Mouse (Mus musculus): Measurements from ENCODE around the gene Rpgrip1l. TPM values are rescaled to one million over a fixed set of nuclear protein-coding genes. Genes with fewer than 3 reads are reported as not detected.

Gene Rpgrip1l
- polyA plus RNA-seq, 1 experiment from 2014 or later = 6.0 TPM

DNA sequence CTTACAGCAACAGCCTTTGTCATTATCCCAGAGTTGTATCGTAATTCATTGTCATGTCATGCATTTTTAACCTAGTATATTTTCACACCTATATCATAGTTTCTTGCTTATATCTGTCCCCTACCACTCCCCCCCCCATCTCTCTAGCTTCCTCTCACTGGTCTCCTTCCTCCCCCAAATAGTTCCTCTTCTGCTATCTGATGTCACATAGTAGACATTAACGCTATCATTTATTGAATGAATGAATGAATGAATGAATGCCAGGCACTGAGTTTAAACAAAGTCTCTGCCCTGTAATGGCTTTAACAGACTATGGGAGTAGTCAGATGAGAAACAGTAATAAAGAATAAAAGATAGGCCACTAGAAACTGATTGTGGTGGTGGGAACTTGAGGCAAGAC, 720 bp downstream of the Rpgrip1l start:
- no peak for TF ChIP-seq EP300 (IDR thresholded peaks at IDR 0.05)
- no peak for TF ChIP-seq CTCF (IDR thresholded peaks at IDR 0.05)
- H3K27me3 ChIP-seq (replicated peaks; ENCODE audit: insufficient read depth, low read length) = no peaks in the 10 kb centered on the region
- H3K27ac ChIP-seq (ENCODE audit: low read length) = no peak overlapping the region
- H3K4me2 ChIP-seq (replicated peaks; ENCODE audit: low read depth, low read length) = peak overlapping the region; percentile 65
- H3K4me1 ChIP-seq (ENCODE audit: insufficient read depth, low read depth, low read length) = peaks cover 9% of the 10 kb centered on the region; the same call in 1 of the 2 replicates
- ATAC-seq (no peak), DNase-seq (ENCODE audit: low spot score) (no peak)
- H3K4me3 ChIP-seq (ENCODE audit: low read depth, low read length) = peak overlapping the region; percentile 74; the same call in 1 of the 2 replicates
- WGBS = 76% methylated on average over 2 of the region's 2 CpGs
- H3K9ac ChIP-seq (replicated peaks; ENCODE audit: low read depth) = peak overlapping the region; percentile 47
- H3K9me3 ChIP-seq (ENCODE audit: low read length) = no peaks in the 10 kb centered on the region
- H3K36me3 ChIP-seq (ENCODE audit: insufficient read depth, low read length) = no peaks in the 10 kb centered on the region

DNA sequence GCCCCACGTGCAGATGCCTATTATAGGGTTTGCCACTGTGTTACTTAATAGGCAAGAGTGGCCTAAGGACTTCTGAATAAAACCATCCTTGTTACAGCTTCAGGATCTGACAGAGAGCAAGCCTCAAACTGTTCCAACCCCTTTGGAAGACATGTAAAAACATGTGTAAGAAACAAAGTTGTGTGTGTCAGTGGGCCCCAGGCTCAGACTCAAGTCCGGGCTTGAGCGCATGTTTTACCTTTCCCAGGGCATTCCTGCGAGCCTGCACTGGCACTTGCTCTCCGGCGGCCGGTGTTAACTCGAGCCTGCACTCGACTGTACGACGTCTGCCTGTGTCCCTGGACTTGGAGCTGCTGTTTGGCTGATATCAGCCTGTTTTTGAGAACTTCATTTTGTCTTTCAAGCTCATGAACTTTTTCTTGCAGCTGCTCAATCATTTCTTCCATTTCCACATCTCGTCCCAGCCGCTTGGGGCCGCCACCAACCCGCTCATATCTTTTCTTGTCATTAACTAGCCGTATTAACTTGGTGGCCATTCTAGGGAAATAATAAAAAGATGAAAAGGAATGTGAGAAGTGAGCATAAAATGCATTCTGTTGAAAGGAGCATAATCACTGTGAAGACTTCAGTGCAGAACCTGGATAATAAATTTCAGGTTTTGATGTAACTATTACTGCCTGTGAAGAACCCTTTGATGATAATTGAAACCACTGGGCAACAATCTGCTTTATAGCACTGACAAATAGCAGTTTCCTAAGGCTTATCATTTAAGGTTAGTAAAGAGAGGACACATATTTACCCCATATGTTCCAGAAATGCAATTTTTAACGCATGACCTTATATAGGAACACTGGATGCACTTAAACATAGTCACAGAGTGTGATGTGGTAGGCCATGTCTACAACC, 8.3 kb downstream of the Rpgrip1l start:
- Histone ChIP-seq H3K4me3 (ENCODE audit: low read depth, low read length) (no peak overlapping the region), H3K4me2 (replicated peaks; ENCODE audit: low read depth, low read length) (no peak overlapping the region), H3K36me3 (ENCODE audit: insufficient read depth, low read length) (no peaks in the 10 kb centered on the region; the same call in 1 of the 2 replicates), H3K27ac (ENCODE audit: low read length) (no peak overlapping the region), H3K4me1 (ENCODE audit: insufficient read depth, low read depth, low read length) (no peaks in the 10 kb centered on the region), H3K9me3 (ENCODE audit: low read length) (no peaks in the 10 kb centered on the region), H3K9ac (replicated peaks; ENCODE audit: low read depth) (no peak overlapping the region), H3K27me3 (replicated peaks; ENCODE audit: insufficient read depth, low read length) (no peaks in the 10 kb centered on the region)
- TF ChIP-seq EP300 (IDR thresholded peaks at IDR 0.05) = no peak
- peak; percentile 53 for TF ChIP-seq CTCF (IDR thresholded peaks at IDR 0.05)
- DNase-seq (ENCODE audit: low spot score) = no peak
- WGBS = 76% methylated on average over 17 of the region's 17 CpGs
- no peak for ATAC-seq

DNA sequence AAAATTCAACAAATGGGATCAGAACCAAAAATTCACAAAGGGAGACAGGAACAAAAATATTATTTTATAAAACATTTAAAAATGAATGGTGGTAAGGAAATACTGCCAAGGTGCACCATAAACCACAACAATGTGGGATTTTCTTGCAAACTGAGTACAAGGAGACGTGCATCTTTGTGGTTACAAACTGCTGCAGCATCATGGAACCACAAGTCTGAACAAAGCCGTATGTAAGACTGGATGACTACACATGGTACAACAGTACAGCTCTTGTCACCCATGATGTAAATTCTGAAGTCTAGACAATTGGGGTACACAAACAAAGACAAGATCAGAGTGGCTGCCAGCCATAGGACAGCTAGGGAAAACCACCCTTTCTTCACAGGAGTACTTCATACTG, 14.4 kb downstream of the Rpgrip1l start:
- DNase-seq (ENCODE audit: low spot score) = no peak
- TF ChIP-seq EP300 (IDR thresholded peaks at IDR 0.05) = no peak
- TF ChIP-seq CTCF (IDR thresholded peaks at IDR 0.05) = no peak
- WGBS = 97% methylated on average over 2 of the region's 2 CpGs

DNA sequence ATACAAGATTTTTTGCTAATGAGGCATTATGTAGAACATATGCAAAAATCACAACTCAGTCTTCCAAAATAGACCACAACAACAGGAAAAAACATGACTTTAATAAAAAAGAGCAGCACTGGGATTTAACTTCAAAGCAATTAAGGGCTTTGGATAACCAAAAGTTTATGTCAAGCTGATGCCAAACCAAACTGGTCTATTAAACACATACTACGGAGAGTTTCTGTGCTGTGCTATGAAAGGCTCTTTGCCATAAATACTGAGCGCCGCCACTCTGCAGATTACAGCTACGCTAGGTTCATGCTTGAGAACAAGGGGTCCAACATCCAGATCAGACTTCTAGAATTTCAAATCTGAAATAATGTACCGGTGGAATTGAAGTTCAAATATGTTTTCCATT, 17.3 kb downstream of the Rpgrip1l start:
- no peak for ATAC-seq
- H3K4me1 ChIP-seq (ENCODE audit: insufficient read depth, low read depth, low read length) = no peaks in the 10 kb centered on the region
- no peak overlapping the region for H3K27ac ChIP-seq (ENCODE audit: low read length)
- H3K4me3 ChIP-seq (ENCODE audit: low read depth, low read length) = no peak overlapping the region
- H3K9ac ChIP-seq (replicated peaks; ENCODE audit: low read depth) = no peak overlapping the region
- no peaks in the 10 kb centered on the region for H3K9me3 ChIP-seq (ENCODE audit: low read length)
- TF ChIP-seq EP300 (IDR thresholded peaks at IDR 0.05) (no peak), CTCF (IDR thresholded peaks at IDR 0.05) (no peak)
- WGBS = 88% methylated on average over 5 of the region's 5 CpGs
- DNase-seq (ENCODE audit: low spot score) = no peak
- no peaks in the 10 kb centered on the region; the same call in 1 of the 2 replicates for H3K36me3 ChIP-seq (ENCODE audit: insufficient read depth, low read length)
- no peaks in the 10 kb centered on the region for H3K27me3 ChIP-seq (replicated peaks; ENCODE audit: insufficient read depth, low read length)
- no peak overlapping the region for H3K4me2 ChIP-seq (replicated peaks; ENCODE audit: low read depth, low read length)

More for the DNA sequence above, 14.4 kb downstream of the Rpgrip1l start:
- Histone ChIP-seq H3K27me3 (replicated peaks; ENCODE audit: insufficient read depth, low read length) (no peaks in the 10 kb centered on the region), H3K9ac (replicated peaks; ENCODE audit: low read depth) (no peak overlapping the region), H3K9me3 (ENCODE audit: low read length) (no peaks in the 10 kb centered on the region), H3K4me2 (replicated peaks; ENCODE audit: low read depth, low read length) (no peak overlapping the region), H3K4me3 (ENCODE audit: low read depth, low read length) (no peak overlapping the region), H3K4me1 (ENCODE audit: insufficient read depth, low read depth, low read length) (no peaks in the 10 kb centered on the region), H3K27ac (ENCODE audit: low read length) (no peak overlapping the region), H3K36me3 (ENCODE audit: insufficient read depth, low read length) (no peaks in the 10 kb centered on the region; the same call in 1 of the 2 replicates)
- no peak for ATAC-seq

DNA sequence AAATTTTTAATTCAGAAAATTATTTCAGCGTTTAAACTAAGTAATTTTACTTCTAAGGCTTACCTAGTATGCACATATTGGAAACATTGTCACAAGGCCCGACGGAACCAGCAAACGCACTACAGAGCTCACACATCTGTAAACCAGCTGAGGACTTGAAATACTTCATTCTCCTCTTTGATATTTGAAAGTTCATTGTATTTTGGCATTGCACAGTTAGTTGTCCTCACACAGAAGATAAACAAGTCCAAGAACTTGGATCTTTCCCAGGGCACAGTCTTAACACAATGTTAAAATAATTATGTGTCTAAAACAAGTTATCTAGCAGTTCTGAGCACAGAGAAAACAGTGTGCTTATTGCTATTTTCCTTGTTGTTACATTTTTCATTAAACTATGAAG, 22.5 kb downstream of the Rpgrip1l start:
- WGBS = 60% methylated on average over 4 of the region's 4 CpGs
- Histone ChIP-seq H3K27ac (ENCODE audit: low read length) (no peak overlapping the region), H3K27me3 (replicated peaks; ENCODE audit: insufficient read depth, low read length) (no peaks in the 10 kb centered on the region), H3K9me3 (ENCODE audit: low read length) (no peaks in the 10 kb centered on the region), H3K9ac (replicated peaks; ENCODE audit: low read depth) (no peak overlapping the region), H3K4me2 (replicated peaks; ENCODE audit: low read depth, low read length) (no peak overlapping the region), H3K4me1 (ENCODE audit: insufficient read depth, low read depth, low read length) (no peaks in the 10 kb centered on the region), H3K36me3 (ENCODE audit: insufficient read depth, low read length) (no peaks in the 10 kb centered on the region), H3K4me3 (ENCODE audit: low read depth, low read length) (no peak overlapping the region)
- DNase-seq (ENCODE audit: low spot score) (peak; percentile 71), ATAC-seq (no peak)
- TF ChIP-seq EP300 (IDR thresholded peaks at IDR 0.05) (no peak), CTCF (IDR thresholded peaks at IDR 0.05) (no peak)

DNA sequence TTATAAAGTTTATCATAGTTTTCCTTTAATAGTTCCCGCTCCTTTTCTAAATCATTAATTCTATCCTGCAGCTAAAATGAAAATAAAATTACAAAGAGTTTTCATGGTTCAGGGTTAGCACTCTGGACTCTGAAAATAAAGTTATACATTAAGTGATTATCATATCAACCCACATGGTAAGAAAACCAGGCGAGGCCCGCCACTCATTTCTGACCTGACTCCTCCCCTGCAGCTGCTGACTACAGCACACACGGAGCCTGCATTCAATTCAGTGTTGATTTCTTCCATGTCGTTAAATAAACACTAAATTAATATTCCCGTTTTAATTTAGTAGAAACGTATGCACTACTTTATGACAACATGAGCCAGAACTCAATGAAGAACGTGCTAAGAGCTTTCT, 26.8 kb downstream of the Rpgrip1l start:
- WGBS = 85% methylated on average over 8 of the region's 8 CpGs
- Histone ChIP-seq H3K9me3 (ENCODE audit: low read length) (no peaks in the 10 kb centered on the region), H3K9ac (replicated peaks; ENCODE audit: low read depth) (no peak overlapping the region), H3K4me2 (replicated peaks; ENCODE audit: low read depth, low read length) (no peak overlapping the region), H3K27ac (ENCODE audit: low read length) (no peak overlapping the region), H3K27me3 (replicated peaks; ENCODE audit: insufficient read depth, low read length) (no peaks in the 10 kb centered on the region), H3K4me3 (ENCODE audit: low read depth, low read length) (no peak overlapping the region), H3K36me3 (ENCODE audit: insufficient read depth, low read length) (no peaks in the 10 kb centered on the region), H3K4me1 (ENCODE audit: insufficient read depth, low read depth, low read length) (peaks cover under 1% of the 10 kb centered on the region; the same call in 1 of the 2 replicates)
- DNase-seq (ENCODE audit: low spot score) (no peak), ATAC-seq (no peak)
- TF ChIP-seq EP300 (IDR thresholded peaks at IDR 0.05) = no peak
- TF ChIP-seq CTCF (IDR thresholded peaks at IDR 0.05) = no peak

Measured in lung, postnatal 0 days (tissue).